Mouse (Mus musculus) olfactory bulb, adult 2 months (tissue): Measurements from ENCODE around the gene Arih2. TPM values are rescaled to one million over a fixed set of nuclear protein-coding genes. Genes with fewer than 3 reads are reported as not detected.

Experiments used
- H3K27ac ChIP-seq: fragments of 200-500 bp; 2 replicates; pipeline ENCODE4 v1.5.1; 2012; ENCODE audit warnings: low read depth, low read length; ENCODE audit not compliant: insufficient read depth
- H3K4me1 ChIP-seq: fragments of 200-500 bp; 2 replicates; pipeline ENCODE4 v1.6.1; 2012; ENCODE audit warnings: low read length; ENCODE audit not compliant: control insufficient read depth, insufficient read depth
- H3K4me3 ChIP-seq: fragments of 200-500 bp; 2 replicates; pipeline ENCODE4 v1.5.1; 2012; ENCODE audit warnings: mild to moderate bottlenecking, low read depth, low read length, moderate library complexity; ENCODE audit not compliant: insufficient read depth
- CTCF ChIP-seq: fragments of 200-500 bp; IDR thresholded peaks from 2 replicates; pipeline ENCODE4 v1.5.1; 2012; ENCODE audit warnings: low read depth, mild to moderate bottlenecking, low read length, moderate library complexity; ENCODE audit not compliant: insufficient read depth
- POLR2A ChIP-seq: fragments of 200-500 bp; IDR thresholded peaks from 2 replicates; pipeline ENCODE4 v1.6.1; 2012; ENCODE audit warnings: mild to moderate bottlenecking, low read depth, low read length, moderate library complexity; ENCODE audit not compliant: insufficient read depth
- WGBS: fragments of 180-500 bp; shearing (Covaris S2); methylation state at CpG from one replicate; pipeline ENCODE4 v1.1.7; 2018; 5-methylcytosine and 5-hydroxymethylcytosine counted together
- polyA plus RNA-seq: library from polyadenylated mRNA; stranded (reverse); fragments of >200 nt; gene quantifications from 2 replicates; pipeline ENCODE4 v1.2.4, GENCODE M21; 2012; ENCODE audit warnings: low replicate concordance; ENCODE audit not compliant: missing spikeins, insufficient read depth, insufficient read length

Arih2 gene
- polyA plus RNA-seq: not detected in 2 replicates

GRCm38 (mm10) chr9:108648611-108649560 is at the start of gene Arih2:
Arih2 (minus strand) TSS chr9:108649386.
- WGBS: under 1% methylated on average over 111 of the region's 112 CpGs
- TF ChIP-seq CTCF (no peak), POLR2A (peak; percentile 89)
- Histone ChIP-seq H3K4me1 (peaks cover 5% of the 10 kb centered on the region; the same call in 1 of the 2 replicates), H3K27ac (peak within 1 kb of the TSS; percentile 94), H3K4me3 (peak within 1 kb of the TSS; percentile 95)

GRCm38 (mm10) chr9:108694533-108694932 is 45.3 kb upstream of the Arih2 start:
- Histone ChIP-seq H3K4me3 (no peak overlapping the region), H3K4me1 (no peaks in the 10 kb centered on the region), H3K27ac (no peak overlapping the region)
- TF ChIP-seq POLR2A (no peak), CTCF (no peak)
- WGBS: 80% methylated on average over 1 of the region's 1 CpGs

GRCm38 (mm10) chr9:108693946-108694345 is 44.8 kb upstream of the Arih2 start:
- H3K4me3 ChIP-seq: no peak overlapping the region; the same call in 1 of the 2 replicates
- 35% methylated on average over 4 of the region's 4 CpGs for WGBS
- H3K27ac ChIP-seq: no peak overlapping the region
- TF ChIP-seq POLR2A (no peak), CTCF (no peak)
- 0 out of 2 replicates have a peak, but pooled peaks cover 2% of the 10 kb centered on the region for H3K4me1 ChIP-seq

- WGBS: under 1% methylated on average over 92 of the region's 92 CpGs
- Histone ChIP-seq H3K4me3 (peak overlapping the region; percentile 90), H3K27ac (no peak overlapping the region), H3K4me1 (0 out of 2 replicates have a peak, but pooled peaks cover 2% of the 10 kb centered on the region)
- no peak; the same call in 1 of the 2 replicates for TF ChIP-seq POLR2A
- TF ChIP-seq CTCF: no peak
Measured at GRCm38 (mm10) chr9:108692226-108693041, 43.2 kb upstream of the Arih2 start.

GRCm38 (mm10) chr9:108691846-108692225 is 42.6 kb upstream of the Arih2 start:
- TF ChIP-seq POLR2A (peak; percentile 91), CTCF (no peak)
- 5% methylated on average over 42 of the region's 42 CpGs for WGBS
- H3K4me1 ChIP-seq: 0 out of 2 replicates have a peak, but pooled peaks cover 2% of the 10 kb centered on the region
- H3K27ac ChIP-seq: peak overlapping the region; percentile 76
- H3K4me3 ChIP-seq: peak overlapping the region; percentile 90

- TF ChIP-seq POLR2A: no peak
- no peak for TF ChIP-seq CTCF
- 66% methylated on average over 8 of the region's 8 CpGs for whole genome bisulfite sequencing
- peak overlapping the region; percentile 90 for H3K4me3 ChIP-seq
- 0 out of 2 replicates have a peak, but pooled peaks cover 2% of the 10 kb centered on the region for H3K4me1 ChIP-seq
- H3K27ac ChIP-seq: peak overlapping the region; percentile 76
Measured at GRCm38 (mm10) chr9:108691371-108691770, 42.2 kb upstream of the Arih2 start.

- 80% methylated on average over 6 of the region's 6 CpGs for WGBS
- Histone ChIP-seq H3K4me3 (no peak overlapping the region), H3K27ac (no peak overlapping the region), H3K4me1 (0 out of 2 replicates have a peak, but pooled peaks cover 2% of the 10 kb centered on the region)
- TF ChIP-seq POLR2A: no peak
- no peak for TF ChIP-seq CTCF
Measured at GRCm38 (mm10) chr9:108690914-108691313, 41.7 kb upstream of the Arih2 start.

DNA sequence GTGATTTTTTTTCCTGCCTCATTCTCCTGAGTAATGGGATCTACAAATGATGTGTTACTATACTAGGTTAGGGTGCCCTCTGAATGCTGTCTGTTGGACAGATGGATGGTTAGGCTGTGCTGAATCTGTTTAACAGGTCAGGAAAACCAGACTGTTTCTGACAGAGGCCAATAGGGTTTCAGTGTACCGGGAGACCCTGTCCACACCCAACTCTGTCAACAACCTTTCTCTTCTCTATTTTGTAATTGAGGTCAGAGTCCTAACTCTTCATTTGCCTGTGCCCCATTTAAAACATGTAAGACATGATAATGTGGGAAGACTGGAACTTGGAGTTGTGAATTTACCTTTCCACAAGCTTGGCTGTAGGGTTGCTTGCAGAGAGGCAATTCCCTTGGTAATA is 40.8 kb upstream of the Arih2 start:
- no peak overlapping the region for H3K4me3 ChIP-seq
- no peak for TF ChIP-seq POLR2A
- WGBS: 82% methylated on average over 1 of the region's 1 CpGs
- no peak overlapping the region for H3K27ac ChIP-seq
- 0 out of 2 replicates have a peak, but pooled peaks cover 2% of the 10 kb centered on the region for H3K4me1 ChIP-seq

- no peak within 1 kb of the TSS for H3K4me3 ChIP-seq
- H3K4me1 ChIP-seq: 0 out of 2 replicates have a peak, but pooled peaks cover 2% of the 10 kb centered on the region
- no peak for TF ChIP-seq POLR2A
- TF ChIP-seq CTCF: no peak
- peak within 1 kb of the TSS; percentile 5; the same call in 1 of the 2 replicates for H3K27ac ChIP-seq
- 85% methylated on average over 1 of the region's 1 CpGs for WGBS
Measured at GRCm38 (mm10) chr9:108689106-108689505, 39.9 kb upstream of the Arih2 start, which contains the start of gene Prkar2a. Prkar2a (plus strand) TSS chr9:108689314.
